Mouse (Mus musculus): ENCODE results near the gene Oog1.
"Not testable (repeated sequence)": the region's sequence is repeated elsewhere in the genome, so short reads cannot be mapped to it uniquely, and the experiment has no call there.

The Oog1 gene

GRCm38 (mm10) chr12:87602388-87602787 lies at the start of gene Oog1:
Gene Oog1, plus strand, starts transcription at chr12:87602688.
- not testable (repeated sequence) for DNase-seq

DNA sequence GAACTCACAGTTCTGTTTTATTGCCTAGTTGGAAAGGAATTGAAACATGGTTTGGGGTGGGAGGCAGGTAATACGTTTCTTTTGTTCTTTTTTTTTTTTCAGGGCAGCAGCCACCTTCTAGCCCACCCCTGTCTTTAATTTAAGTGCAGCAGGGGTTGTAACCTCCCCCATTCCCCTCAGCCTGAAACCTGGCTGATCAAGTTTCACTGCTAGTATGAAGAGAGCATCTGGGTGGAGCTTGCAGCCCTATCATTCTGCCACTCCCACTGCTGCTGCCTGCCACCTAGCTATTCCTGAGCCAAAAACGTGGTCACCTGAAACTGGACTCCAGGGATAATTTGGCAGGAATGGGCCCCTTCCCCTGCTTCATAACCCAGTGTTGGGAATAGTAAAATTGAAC lies 1.1 kb upstream of the Oog1 start:
- DNase-seq = not testable (repeated sequence)

DNA sequence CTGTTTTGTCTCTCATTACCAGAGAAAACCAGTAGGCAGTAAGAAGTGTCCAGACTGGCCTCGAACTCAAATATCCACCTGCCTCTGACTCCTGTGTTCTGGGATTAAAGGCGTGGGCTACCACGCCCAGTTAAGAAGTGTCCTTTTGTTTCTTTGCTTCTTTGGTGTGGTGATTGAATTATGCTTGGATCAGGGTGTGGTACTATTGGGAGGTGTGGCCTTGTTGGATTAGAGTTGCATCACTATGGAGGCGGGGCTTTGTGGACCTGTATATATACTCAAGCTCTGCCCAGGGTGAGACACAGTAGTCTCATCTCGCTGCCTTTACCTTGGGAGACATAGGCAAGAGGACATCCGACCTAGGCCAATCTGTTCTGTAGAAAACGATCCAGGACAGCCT lies 16.1 kb downstream of the Oog1 start, which contains the start of gene Gm4027:
Gene Gm4027, plus strand, starts transcription at position 301 of the 400 bp plus-strand sequence.
- DNase-seq = not testable (repeated sequence)

- DNase-seq = not testable (repeated sequence)
Observed at GRCm38 (mm10) chr12:87644520-87644919, 42.0 kb downstream of the Oog1 start, which contains the start of gene Gm16381. Gene Gm16381, minus strand, starts transcription at chr12:87644620.

GRCm38 (mm10) chr12:87652916-87653703 lies 50.6 kb downstream of the Oog1 start:
- not testable (repeated sequence) for DNase-seq

Data from right cerebral cortex, postnatal 14 days (tissue).